13 mouse cellular contexts compared by ENCODE assay signal in the genomic region with DNA sequence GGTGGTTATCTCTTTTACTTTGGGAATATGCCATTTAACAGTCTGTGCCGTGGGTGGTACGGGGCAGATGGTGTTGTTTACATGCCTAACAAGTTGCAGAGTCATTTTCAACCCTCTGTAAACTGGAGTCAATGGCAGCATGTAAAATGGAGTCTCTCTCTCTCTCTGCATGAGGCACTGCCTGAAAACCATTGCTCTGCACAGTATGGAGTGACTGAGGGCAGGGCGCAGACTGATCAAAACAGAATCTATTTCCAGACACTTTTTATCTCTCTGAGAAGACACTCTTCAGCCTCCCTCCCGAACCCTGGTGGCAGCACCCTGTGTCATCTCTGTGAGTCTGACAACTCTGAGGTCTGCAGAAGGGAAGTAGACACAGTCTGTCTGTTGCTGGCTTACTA.
DNase-seq lines count a peak whose midpoint lies in the region; ATAC-seq lines count a peak whose summit lies in the region.
"Had no signal": no experiment of that assay in that cellular context is flagged by ENCODE, and none has a peak within 500 bp of the region (broad histone marks: within the 10 kb centered on the region; RNA-seq: fewer than 3 reads in every experiment).

No protein-coding gene starts in this region.

- DNase-seq in heart, postnatal 14 days = no peak
- DNase-seq in layer of hippocampus, adult 8-10 months (ENCODE audit: low spot score in 2 of 2) = peak; percentile 79 to 87
- DNase-seq in liver, embryonic 13.5 days = no peak
- DNase-seq in retina, embryonic 14.5 days (ENCODE audit: low spot score) = no peak
- DNase-seq in embryo, embryonic 10 days (ENCODE audit: low spot score) = no peak
- DNase-seq in kidney, postnatal 4 days = no peak
- DNase-seq: cerebellum, adult 9-10 months; kidney, adult 9 months had no signal

- no peak for ATAC-seq in heart, embryonic 14.5 days (ENCODE audit: insufficient number of reproducible peaks, insufficient read depth, low FRiP score, low read depth)
- ATAC-seq in common myeloid progenitor, adult 5-6 weeks (replicated peaks; ENCODE audit: low read depth, poor library complexity, severe bottlenecking) = peak; percentile 75
- ATAC-seq in liver, embryonic 13.5 days (ENCODE audit: low read depth) = peak; percentile 57

- intact Hi-C loops in heart, postnatal 14 days (cut with DNase I) = no loop called here

- no peaks in the 10 kb centered on the region for H3K9me3 ChIP-seq in heart, embryonic 14.5 days (ENCODE audit: control insufficient read depth, low read length)
- H3K9me3 ChIP-seq in liver, embryonic 13.5 days (replicated peaks) = no peaks in the 10 kb centered on the region
- H3K9me3 ChIP-seq: embryonic facial prominence, embryonic 12.5 days; limb, embryonic 15.5 days; stomach, embryonic 15.5 days had no signal

- peaks cover 27 to 31% of the 10 kb centered on the region in 2 experiments for H3K4me1 ChIP-seq in heart, embryonic 14.5 days (ENCODE audit: control insufficient read depth in 2 of 2, insufficient read depth in 2 of 2, low read length in 2 of 2)
- peaks cover 44% of the 10 kb centered on the region for H3K4me1 ChIP-seq in liver, embryonic 13.5 days (replicated peaks)
- H3K4me1 ChIP-seq: embryonic facial prominence, embryonic 12.5 days; limb, embryonic 15.5 days had no signal

- no peaks in the 10 kb centered on the region for H3K27me3 ChIP-seq in heart, embryonic 14.5 days (ENCODE audit: control insufficient read depth, insufficient read depth, low read length)
- no peaks in the 10 kb centered on the region for H3K27me3 ChIP-seq in liver, embryonic 13.5 days
- H3K27me3 ChIP-seq: embryonic facial prominence, embryonic 12.5 days; limb, embryonic 15.5 days; stomach, embryonic 15.5 days had no signal

- H3K9ac ChIP-seq in heart, embryonic 14.5 days (ENCODE audit: low read length) = peak overlapping the region; percentile 21; the same call in 1 of the 2 replicates
- H3K9ac ChIP-seq in liver, embryonic 13.5 days = peak overlapping the region; percentile 23; the same call in 1 of the 2 replicates
- H3K9ac ChIP-seq: embryonic facial prominence, embryonic 12.5 days; limb, embryonic 15.5 days; stomach, embryonic 15.5 days had no signal

- H3K36me3 ChIP-seq in heart, embryonic 14.5 days (ENCODE audit: control insufficient read depth, insufficient read depth, low read length) = no peaks in the 10 kb centered on the region
- H3K36me3 ChIP-seq in liver, embryonic 13.5 days = no peaks in the 10 kb centered on the region
- H3K36me3 ChIP-seq: embryonic facial prominence, embryonic 12.5 days; limb, embryonic 15.5 days; stomach, embryonic 15.5 days had no signal

- H3K27ac ChIP-seq in heart, embryonic 14.5 days (replicated peaks in 1 of 2; ENCODE audit: control insufficient read depth in 1 of 2, insufficient read depth in 1 of 2, low read depth in 2 of 2, low read length in 2 of 2) = peak overlapping the region; percentile 73 to 78; a peak in 3 of 4 replicates
- peak overlapping the region; percentile 72 for H3K27ac ChIP-seq in liver, embryonic 13.5 days
- H3K27ac ChIP-seq: embryonic facial prominence, embryonic 12.5 days; limb, embryonic 15.5 days had no signal

- H3K4me2 ChIP-seq in heart, embryonic 14.5 days (ENCODE audit: low read length) = no peak overlapping the region
- H3K4me2 ChIP-seq in liver, embryonic 13.5 days = 0 out of 2 replicates have a peak overlapping the region, but pooled peaks have one; percentile 7
- H3K4me2 ChIP-seq: embryonic facial prominence, embryonic 12.5 days; limb, embryonic 15.5 days; stomach, embryonic 15.5 days had no signal

- no peak overlapping the region for H3K4me3 ChIP-seq in heart, embryonic 14.5 days (ENCODE audit: control insufficient read depth in 1 of 2, insufficient read depth in 1 of 2, low read depth in 1 of 2, low read length in 2 of 2)
- H3K4me3 ChIP-seq in liver, embryonic 13.5 days (replicated peaks) = no peak overlapping the region
- H3K4me3 ChIP-seq: embryonic facial prominence, embryonic 12.5 days; limb, embryonic 15.5 days; stomach, embryonic 15.5 days had no signal

- 36% methylated on average over 4 of the region's 4 CpGs for WGBS in heart, embryonic 14.5 days
- WGBS in liver, embryonic 13.5 days (ENCODE audit: insufficient replicate concordance) = 15% methylated on average over 4 of the region's 4 CpGs

Comparison
In these comparisons a context has a peak if more than half of its experiments do, and no peak if none do; other contexts are left out.
1. DNase-seq: peak in layer of hippocampus, adult 8-10 months (2 of 2); none in heart, postnatal 14 days (0 of 2), liver, embryonic 13.5 days (single experiment), retina, embryonic 14.5 days (single experiment), embryo, embryonic 10 days (single experiment) and kidney, postnatal 4 days (0 of 2).